Mouse (Mus musculus) CH12.LX (cell line): ENCODE measurements around the gene Kcnd3. TPM values are rescaled to one million over a fixed set of nuclear protein-coding genes. Genes with fewer than 3 reads are reported as not detected.

ENCODE experiments used
- DNase-seq: peaks from one replicate; pipeline ENCODE4 v3.0.0-alpha.2; 2013; ENCODE audit errors: extremely low read depth
- H3K27ac ChIP-seq: 2 replicates; pipeline ENCODE4 v1.5.1; 2012; ENCODE audit warnings: low read depth, mild to moderate bottlenecking, control low read depth, moderate library complexity; ENCODE audit not compliant: insufficient read depth
- H3K27me3 ChIP-seq: replicated peaks from 2 replicates; pipeline ENCODE3; 2012; ENCODE audit warnings: inconsistent platforms
- H3K36me3 ChIP-seq, 2 experiments: replicated peaks in 1 of 2; 2 replicates each; pipeline versions ENCODE3 to v1.6.1; 2012; ENCODE audit warnings: inconsistent platforms in 1 of 2, low read length in 1 of 2, mild to moderate bottlenecking in 1 of 2, mixed read lengths in 1 of 2, moderate library complexity in 1 of 2; ENCODE audit not compliant: control insufficient read depth in 1 of 2, insufficient read depth in 1 of 2
- H3K4me1 ChIP-seq, 2 experiments: 2 replicates each; pipeline ENCODE4 v1.6.1; 2012; ENCODE audit warnings: inconsistent platforms in 1 of 2, moderate library complexity in 1 of 2; ENCODE audit not compliant: insufficient read depth in 2 of 2, control insufficient read depth in 1 of 2
- H3K4me2 ChIP-seq: 2 replicates; pipeline ENCODE4 v1.6.1; 2012; ENCODE audit warnings: low read depth, mild to moderate bottlenecking, control low read depth; ENCODE audit not compliant: poor library complexity, insufficient read depth, severe bottlenecking
- H3K4me3 ChIP-seq, 3 experiments: fragments of 150-350 bp in 1 of 3; sonication (generic) in 1 of 3; replicated peaks in 1 of 3; 2 replicates each; pipeline versions ENCODE3 to v1.5.1; 2011 to 2012; ENCODE audit warnings: low read depth in 2 of 3, low read length in 2 of 3, mild to moderate bottlenecking in 2 of 3, moderate library complexity in 2 of 3, control low read depth in 1 of 3, improper control_type of control experiment in 1 of 3, inconsistent platforms in 1 of 3, mixed read lengths in 1 of 3; ENCODE audit not compliant: poor library complexity in 1 of 3
- H3K79me2 ChIP-seq: replicated peaks from 2 replicates; pipeline ENCODE4 v1.6.1; 2012; ENCODE audit warnings: mild to moderate bottlenecking, moderate library complexity; ENCODE audit not compliant: control insufficient read depth, poor library complexity, insufficient read depth, severe bottlenecking; ENCODE audit errors: extremely low read depth
- H3K9ac ChIP-seq: 2 replicates; pipeline ENCODE4 v1.6.1; 2012; ENCODE audit warnings: low read depth, mild to moderate bottlenecking, control low read depth, moderate library complexity; ENCODE audit not compliant: insufficient read depth
- H3K9me3 ChIP-seq: replicated peaks from 2 replicates; pipeline ENCODE3; 2012; ENCODE audit warnings: low read length, inconsistent platforms, mixed read lengths
- CHD1 ChIP-seq: IDR thresholded peaks from 2 replicates; pipeline ENCODE4 v1.6.1; 2012; ENCODE audit warnings: low read depth, low read length, improper control_type of control experiment, inconsistent platforms
- CTCF ChIP-seq, 2 experiments: IDR thresholded peaks in 1 of 2; conservative IDR thresholded peaks in 1 of 2; 2 replicates each; pipeline ENCODE4 v1.5.1; 2011 to 2012; ENCODE audit warnings: low read depth in 2 of 2, low read length in 2 of 2, improper control_type of control experiment in 1 of 2, inconsistent platforms in 1 of 2, mild to moderate bottlenecking in 1 of 2, moderate library complexity in 1 of 2
- ELF1 ChIP-seq: IDR thresholded peaks from 2 replicates; pipeline ENCODE4 v1.6.1; 2014; ENCODE audit warnings: low read depth, mild to moderate bottlenecking, inconsistent platforms, low read length, improper control_type of control experiment
- EP300 ChIP-seq: IDR thresholded peaks from 2 replicates; pipeline ENCODE4 v1.6.1; 2011; ENCODE audit warnings: low read length, improper control_type of control experiment
- ETS1 ChIP-seq: conservative IDR thresholded peaks from 2 replicates; pipeline ENCODE4 v1.6.1; 2012; ENCODE audit warnings: low read depth, mild to moderate bottlenecking, inconsistent platforms, low read length, improper control_type of control experiment, moderate library complexity
- GABPA ChIP-seq: IDR thresholded peaks from 2 replicates; pipeline ENCODE4 v1.6.1; 2012; ENCODE audit warnings: low read depth, low read length, improper control_type of control experiment, inconsistent platforms; ENCODE audit not compliant: insufficient replicate concordance
- MAFK ChIP-seq: IDR thresholded peaks from 2 replicates; pipeline ENCODE4 v1.6.1; 2011; ENCODE audit warnings: low read length, improper control_type of control experiment; ENCODE audit not compliant: insufficient replicate concordance
- MAX ChIP-seq: IDR thresholded peaks from 2 replicates; pipeline ENCODE4 v1.6.1; 2011; ENCODE audit warnings: low read length, improper control_type of control experiment
- MXI1 ChIP-seq: IDR thresholded peaks from 2 replicates; pipeline ENCODE4 v1.6.1; 2011; ENCODE audit warnings: mild to moderate bottlenecking, low read depth, low read length, improper control_type of control experiment
- MYC ChIP-seq: IDR thresholded peaks from 2 replicates; pipeline ENCODE4 v1.6.1; 2011; ENCODE audit warnings: low read depth, mild to moderate bottlenecking, improper control_type of control experiment, low read length
- NRF1 ChIP-seq: IDR thresholded peaks from 2 replicates; pipeline ENCODE4 v1.6.1; 2014; ENCODE audit warnings: low read depth, mild to moderate bottlenecking, inconsistent platforms, low read length, improper control_type of control experiment, moderate library complexity
- POLR2AphosphoS2 ChIP-seq: IDR thresholded peaks from 2 replicates; pipeline ENCODE4 v1.6.1; 2011; ENCODE audit warnings: low read depth, low read length, improper control_type of control experiment
- SMC3 ChIP-seq: IDR thresholded peaks from 2 replicates; pipeline ENCODE4 v1.6.1; 2011; ENCODE audit warnings: low read depth, low read length, improper control_type of control experiment
- TCF12 ChIP-seq: IDR thresholded peaks from 2 replicates; pipeline ENCODE4 v1.6.1; 2014; ENCODE audit warnings: low read depth, mild to moderate bottlenecking, inconsistent platforms, low read length, improper control_type of control experiment
- USF1 ChIP-seq: IDR thresholded peaks from 2 replicates; pipeline ENCODE4 v1.6.1; 2014; ENCODE audit warnings: low read depth, mild to moderate bottlenecking, inconsistent platforms, low read length, improper control_type of control experiment
- USF2 ChIP-seq: conservative IDR thresholded peaks from 2 replicates; pipeline ENCODE4 v1.6.1; 2011; ENCODE audit warnings: low read depth, low read length, improper control_type of control experiment
- ZC3H11A ChIP-seq: IDR thresholded peaks from 2 replicates; pipeline ENCODE4 v1.6.1; 2012; ENCODE audit warnings: low read depth, mild to moderate bottlenecking, inconsistent platforms, low read length, improper control_type of control experiment
- ZKSCAN1 ChIP-seq: IDR thresholded peaks from 2 replicates; pipeline ENCODE4 v1.6.1; 2012; ENCODE audit warnings: low read depth, inconsistent platforms, low read length, improper control_type of control experiment, borderline replicate concordance
- ZNF384 ChIP-seq: IDR thresholded peaks from 2 replicates; pipeline ENCODE4 v1.6.1; 2012; ENCODE audit warnings: low read depth, low read length, improper control_type of control experiment, inconsistent platforms
- dilution Hi-C: fragments of 300-500 bp; cut with MboI; formaldehyde crosslinking; loops from 2 replicates; pipeline ENCODE4 v1.14.3; 2020; ENCODE audit warnings: low sequenced_read_pairs; ENCODE audit not compliant: extremely low pct_unique_long_range_greater_than_20kb, extremely low pct_ligation_motif_present
- in situ Hi-C: fragments of 300-500 bp; cut with MboI; formaldehyde crosslinking; loops from 3 replicates; pipeline ENCODE4 v1.14.3; 2019; ENCODE audit warnings: low sequenced_read_pairs, low pct_ligation_motif_present, low pct_unique_long_range_greater_than_20kb, mixed read lengths
- polyA plus RNA-seq: library from polyadenylated mRNA; unstranded; fragments of >175 nt; gene quantifications from 2 replicates; pipeline ENCODE4 v1.2.1, GENCODE M21; 2012; ENCODE audit warnings: low read depth; ENCODE audit not compliant: insufficient read length
- total RNA-seq, 2 experiments: library from RNA; depleted of rRNA; stranded (reverse); fragments of 300-350 nt in 1 of 2; fragments of >200 nt in 1 of 2; gene quantifications; 2 replicates each; pipeline ENCODE4 v1.2.3; 2012 to 2014

The Kcnd3 gene
- total and polyA plus RNA-seq, 3 experiments = not detected

GRCm38 (mm10) chr3:105714820-105715167, 262.7 kb downstream of the Kcnd3 start:
- H3K4me1 ChIP-seq = peaks cover 0 to 16% of the 10 kb centered on the region in 2 experiments; a peak in 1 of 4 replicates
- no peak overlapping the region for H3K4me3 ChIP-seq
- DNase-seq = no peak
- H3K4me2 ChIP-seq = no peak overlapping the region
- H3K9ac ChIP-seq = no peak overlapping the region
- H3K9me3 ChIP-seq = no peaks in the 10 kb centered on the region
- H3K79me2 ChIP-seq = no peaks in the 10 kb centered on the region
- no peak overlapping the region for H3K27ac ChIP-seq
- dilution Hi-C loops = no loop called here
- no peak for TF ChIP-seq MYC
- TF ChIP-seq ELF1 = no peak
- TF ChIP-seq MAFK = no peak
- TF ChIP-seq CHD1 = no peak
- no peak for TF ChIP-seq TCF12
- no peak for TF ChIP-seq MXI1
- no peak for TF ChIP-seq ZC3H11A
- no peak for TF ChIP-seq ZKSCAN1
- TF ChIP-seq USF1 = no peak
- in situ Hi-C loops = no loop called here
- H3K36me3 ChIP-seq = peaks cover 16 to 33% of the 10 kb centered on the region in 2 experiments
- no peaks in the 10 kb centered on the region for H3K27me3 ChIP-seq

- no peak overlapping the region for H3K27ac ChIP-seq
- no peaks in the 10 kb centered on the region for H3K27me3 ChIP-seq
- TF ChIP-seq ZNF384 = no peak
- TF ChIP-seq NRF1 = no peak
- no peak for TF ChIP-seq POLR2AphosphoS2
- TF ChIP-seq USF2 = no peak
- no peak for TF ChIP-seq GABPA
- no peak for TF ChIP-seq ZC3H11A
- no peak for TF ChIP-seq ETS1
- no peak for TF ChIP-seq CHD1
- no peak for TF ChIP-seq CTCF (conservative IDR thresholded peaks at IDR 0.05 in 1 of 2, IDR thresholded peaks at IDR 0.05 in 1 of 2; ENCODE audit: low read depth in 2 of 2, low read length in 2 of 2)
- TF ChIP-seq EP300 = no peak
- no peak for TF ChIP-seq MAX
- no peak for TF ChIP-seq SMC3
- H3K79me2 ChIP-seq = no peaks in the 10 kb centered on the region
- H3K4me2 ChIP-seq = no peak overlapping the region
- H3K4me1 ChIP-seq = peaks cover 0 to 26% of the 10 kb centered on the region in 2 experiments; a peak in 2 of 4 replicates
- H3K4me3 ChIP-seq = no peak overlapping the region
- no peaks in the 10 kb centered on the region for H3K9me3 ChIP-seq
- in situ Hi-C loops = no loop called here
- DNase-seq = no peak
- H3K9ac ChIP-seq = no peak overlapping the region
- H3K36me3 ChIP-seq = peaks cover 12 to 26% of the 10 kb centered on the region in 2 experiments
- dilution Hi-C loops = no loop called here
Measured at GRCm38 (mm10) chr3:105716353-105717000, 264.3 kb downstream of the Kcnd3 start.
